Mouse (Mus musculus): ENCODE data around the gene Fam207a. TPM values are rescaled to one million over a fixed set of nuclear protein-coding genes. Genes with fewer than 3 reads are reported as not detected.

Fam207a gene
- total RNA-seq, 2 experiments from 2014 or later = 11.5 to 36.3 TPM

- ATAC-seq (ENCODE audit: poor library complexity, severe bottlenecking) = no peak
Measured at GRCm38 (mm10) chr10:77504143-77504542, 11.4 kb downstream of the Fam207a start.

GRCm38 (mm10) chr10:77502967-77503922, 12.3 kb downstream of the Fam207a start:
- ATAC-seq (ENCODE audit: poor library complexity, severe bottlenecking) = no peak

GRCm38 (mm10) chr10:77500636-77501035, 14.9 kb downstream of the Fam207a start:
- no peak for ATAC-seq (ENCODE audit: poor library complexity, severe bottlenecking)

GRCm38 (mm10) chr10:77498254-77498653, 17.3 kb downstream of the Fam207a start:
- no peak for ATAC-seq (ENCODE audit: poor library complexity, severe bottlenecking)

- ATAC-seq (ENCODE audit: poor library complexity, severe bottlenecking) = no peak
Measured at GRCm38 (mm10) chr10:77497185-77497584, 18.4 kb downstream of the Fam207a start.

- ATAC-seq (ENCODE audit: poor library complexity, severe bottlenecking) = no peak
Measured at GRCm38 (mm10) chr10:77492885-77493284, 22.7 kb downstream of the Fam207a start.

- ATAC-seq (ENCODE audit: poor library complexity, severe bottlenecking) = no peak
Measured at GRCm38 (mm10) chr10:77491585-77491984, 24.0 kb downstream of the Fam207a start.

- no peak for ATAC-seq (ENCODE audit: poor library complexity, severe bottlenecking)
Measured at GRCm38 (mm10) chr10:77488168-77488567, 27.4 kb downstream of the Fam207a start.

- no peak for ATAC-seq (ENCODE audit: poor library complexity, severe bottlenecking)
Measured at GRCm38 (mm10) chr10:77485786-77486185, 29.8 kb downstream of the Fam207a start.

GRCm38 (mm10) chr10:77484205-77484935, 31.2 kb downstream of the Fam207a start:
- no peak for ATAC-seq (ENCODE audit: poor library complexity, severe bottlenecking)

GRCm38 (mm10) chr10:77481814-77482213, 33.8 kb downstream of the Fam207a start:
- ATAC-seq (ENCODE audit: poor library complexity, severe bottlenecking) = no peak

- no peak for ATAC-seq (ENCODE audit: poor library complexity, severe bottlenecking)
Measured at GRCm38 (mm10) chr10:77479972-77480371, 35.6 kb downstream of the Fam207a start.

GRCm38 (mm10) chr10:77476907-77477306, 38.7 kb downstream of the Fam207a start:
- ATAC-seq (ENCODE audit: poor library complexity, severe bottlenecking) = no peak

GRCm38 (mm10) chr10:77472188-77472587, 43.4 kb downstream of the Fam207a start:
- no peak for ATAC-seq (ENCODE audit: poor library complexity, severe bottlenecking)

GRCm38 (mm10) chr10:77471512-77471911, 44.1 kb downstream of the Fam207a start:
- ATAC-seq (ENCODE audit: poor library complexity, severe bottlenecking) = no peak

GRCm38 (mm10) chr10:77470763-77471162, 44.8 kb downstream of the Fam207a start:
- ATAC-seq (ENCODE audit: poor library complexity, severe bottlenecking) = no peak

GRCm38 (mm10) chr10:77468675-77469074, 46.9 kb downstream of the Fam207a start:
- no peak for ATAC-seq (ENCODE audit: poor library complexity, severe bottlenecking)

- no peak for ATAC-seq (ENCODE audit: poor library complexity, severe bottlenecking)
Measured at GRCm38 (mm10) chr10:77467407-77467806, 48.2 kb downstream of the Fam207a start.

GRCm38 (mm10) chr10:77465902-77466301, 49.7 kb downstream of the Fam207a start:
- no peak for ATAC-seq (ENCODE audit: poor library complexity, severe bottlenecking)

GRCm38 (mm10) chr10:77464181-77464936, 51.2 kb downstream of the Fam207a start:
- no peak for ATAC-seq (ENCODE audit: poor library complexity, severe bottlenecking)

- no peak for ATAC-seq (ENCODE audit: poor library complexity, severe bottlenecking)
Measured at GRCm38 (mm10) chr10:77461161-77461560, 54.4 kb downstream of the Fam207a start.
